Mouse (Mus musculus) lung, adult 10 weeks (tissue): Measurements from ENCODE around the gene Tmem98. TPM values are rescaled to one million over a fixed set of nuclear protein-coding genes. Genes with fewer than 3 reads are reported as not detected.

ENCODE experiments used
- polyA plus RNA-seq: library from polyadenylated mRNA; stranded (reverse); fragments of 350-450 nt; fragmentation: Illumina TruSeq; extraction: RNeasy Lipid Tissue Mini Kit (QIAGEN cat#74804); gene quantifications from one replicate; pipeline ENCODE4 v1.2.3, GENCODE M21; 2014; ENCODE audit warnings: low read depth, low replicate concordance; ENCODE audit not compliant: insufficient read depth

The Tmem98 gene
- 33.4 TPM for polyA plus RNA-seq

GRCm38 (mm10) chr11:80809993-80810821 lies at the start of gene Tmem98:
Gene Tmem98 (plus strand): TSS chr11:80810175.

DNA sequence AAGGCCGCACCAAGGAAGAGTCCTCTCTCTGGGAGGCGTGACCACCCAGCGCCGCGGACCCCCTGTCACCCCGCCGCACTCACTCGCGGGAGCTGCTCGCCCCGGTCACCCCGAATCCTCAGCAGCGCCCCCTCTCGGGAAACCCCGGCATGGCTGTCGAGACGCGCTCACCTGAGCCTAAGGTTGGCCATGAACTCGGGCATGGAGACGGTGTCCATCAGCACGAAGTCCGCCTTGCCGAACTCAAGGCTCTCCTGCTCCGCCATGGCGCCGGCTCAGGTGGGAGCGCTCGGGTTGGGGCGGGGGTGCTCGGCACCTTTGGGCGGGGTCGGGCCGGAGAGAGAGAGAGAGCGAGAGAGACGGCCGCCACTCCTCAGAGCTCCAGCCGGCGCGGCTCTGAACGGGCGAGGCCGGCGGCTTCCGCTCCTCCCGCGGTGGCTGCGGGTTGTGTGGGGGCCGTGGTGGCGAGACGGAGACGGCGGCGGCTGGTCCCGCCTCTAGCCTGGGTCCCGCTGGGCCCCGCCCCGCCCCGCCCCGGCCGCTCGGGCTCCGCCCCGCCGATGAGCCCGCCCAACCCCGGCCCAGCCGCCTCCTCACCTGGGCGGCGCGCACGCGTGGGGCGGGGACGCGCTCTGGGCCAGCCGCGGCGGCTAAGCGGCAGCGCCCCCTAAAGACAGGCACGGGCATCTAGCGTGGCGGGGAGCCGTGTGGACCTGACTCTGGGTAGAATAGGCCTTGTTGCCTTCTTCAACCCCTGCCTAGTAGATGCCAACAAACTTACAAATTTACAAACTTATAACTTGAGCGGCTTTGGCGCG lies 30.2 kb upstream of the Tmem98 start, which contains the start of gene Myo1d:
Gene Myo1d (minus strand): TSS at position 499 of the 818 bp plus-strand sequence.

DNA sequence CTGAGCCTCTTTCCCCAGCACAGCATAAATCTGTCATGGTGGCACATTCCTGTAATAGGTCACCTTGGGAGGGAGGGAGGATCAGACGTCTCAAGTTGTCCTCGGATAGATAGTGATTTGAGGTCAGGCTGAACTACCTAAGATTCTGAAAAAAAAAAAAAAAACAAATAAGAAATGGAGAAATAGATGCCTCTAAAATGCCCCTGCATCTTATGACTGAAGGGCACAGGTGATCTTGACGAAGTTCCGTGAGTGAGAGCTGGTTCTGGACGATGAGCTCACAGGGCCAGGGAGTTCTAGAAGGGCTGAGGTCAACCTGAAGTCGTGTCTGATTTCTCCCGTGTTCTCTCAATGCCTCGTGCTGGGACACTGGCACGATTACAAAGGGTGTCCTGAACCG lies 48.1 kb downstream of the Tmem98 start, which contains the start of gene Spaca3:
Gene Spaca3 (plus strand): TSS at position 301 of the 400 bp plus-strand sequence.

Other genes starting within 250 kb of the Tmem98 start
- gene Myo1d, start 30.1 kb upstream of the Tmem98 start, polyA plus RNA-seq, result 25.5 TPM
- gene Spaca3, start 48.2 kb downstream of the Tmem98 start, polyA plus RNA-seq, result not detected